Mouse (Mus musculus): ENCODE data around the gene Gm37240.

Gm37240 gene

GRCm38 (mm10) chr3:85251631-85252030, 635.7 kb downstream of the Gm37240 start:
- no peak for DNase-seq

GRCm38 (mm10) chr3:85246131-85246530, 641.2 kb downstream of the Gm37240 start:
- no peak for DNase-seq

DNA sequence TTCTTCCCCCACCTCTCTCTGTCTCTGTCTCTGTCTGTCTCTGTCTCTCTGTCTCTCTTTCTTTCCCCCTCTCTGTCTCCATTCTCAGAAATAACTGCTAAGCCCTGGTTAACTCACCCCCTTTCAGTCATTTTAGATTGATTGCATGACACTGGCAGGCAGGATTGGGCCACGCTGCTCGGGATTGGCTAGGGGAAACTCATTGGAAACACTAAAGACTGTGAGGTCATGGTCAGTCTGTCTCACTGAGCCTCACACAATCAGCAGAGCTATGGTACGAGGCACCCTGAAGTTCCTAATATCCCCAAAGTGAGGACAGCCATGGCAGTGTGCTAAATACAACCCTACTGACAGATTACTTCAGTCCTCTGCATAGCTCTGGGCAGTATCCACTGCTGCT, 650.8 kb downstream of the Gm37240 start:
- no peak for DNase-seq

GRCm38 (mm10) chr3:85232846-85233245, 654.5 kb downstream of the Gm37240 start:
- DNase-seq: no peak

GRCm38 (mm10) chr3:85222046-85222445, 665.3 kb downstream of the Gm37240 start:
- DNase-seq: no peak

DNA sequence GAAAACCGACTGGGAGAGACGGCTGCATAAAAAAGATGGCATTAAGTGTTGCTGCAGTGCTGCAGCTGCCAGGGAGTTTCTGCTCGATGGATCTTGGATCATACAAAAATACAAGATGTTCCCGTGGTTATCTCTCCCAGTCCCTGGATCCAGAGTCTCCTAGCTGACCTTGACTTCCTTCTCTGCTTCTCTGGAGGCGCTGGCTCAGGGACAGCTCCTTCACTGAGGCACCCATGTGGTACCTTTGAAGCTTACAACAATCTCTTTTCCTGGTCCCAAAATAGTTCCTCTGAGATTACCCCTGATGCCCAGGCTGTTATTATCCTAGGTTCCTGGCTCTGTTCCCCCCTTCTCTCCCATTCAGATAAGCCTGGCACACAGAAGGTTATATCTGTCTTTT, 672.4 kb downstream of the Gm37240 start:
- DNase-seq: no peak

DNA sequence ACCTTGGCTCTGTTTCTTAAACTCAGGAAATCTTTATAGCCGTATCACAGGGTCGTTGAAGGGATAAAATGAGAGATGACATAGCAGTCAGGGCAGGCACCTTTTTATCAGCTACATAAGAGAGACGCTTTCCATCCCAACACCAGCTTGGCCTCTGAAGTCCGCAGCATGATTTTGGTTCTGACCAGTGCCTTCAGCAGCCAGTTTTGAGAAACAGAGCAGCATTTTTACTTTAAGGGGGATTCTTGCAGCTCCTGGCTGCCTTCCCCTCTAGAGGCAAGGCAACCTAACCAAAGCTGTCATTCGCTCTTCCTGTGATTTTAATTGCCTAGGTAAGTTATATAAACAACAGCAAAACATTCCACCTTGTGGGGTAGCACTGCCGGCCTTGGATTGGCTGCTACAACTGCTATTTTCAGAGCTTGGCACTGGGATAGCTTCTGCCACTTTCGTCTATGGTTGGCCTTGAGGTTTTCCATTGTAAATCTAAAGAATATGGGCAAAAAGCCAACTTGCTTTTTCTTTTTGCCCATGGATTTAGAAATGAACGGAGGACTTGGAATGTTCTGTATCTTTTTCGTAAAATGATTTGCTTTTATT, 674.5 kb downstream of the Gm37240 start:
- no peak for DNase-seq

DNA sequence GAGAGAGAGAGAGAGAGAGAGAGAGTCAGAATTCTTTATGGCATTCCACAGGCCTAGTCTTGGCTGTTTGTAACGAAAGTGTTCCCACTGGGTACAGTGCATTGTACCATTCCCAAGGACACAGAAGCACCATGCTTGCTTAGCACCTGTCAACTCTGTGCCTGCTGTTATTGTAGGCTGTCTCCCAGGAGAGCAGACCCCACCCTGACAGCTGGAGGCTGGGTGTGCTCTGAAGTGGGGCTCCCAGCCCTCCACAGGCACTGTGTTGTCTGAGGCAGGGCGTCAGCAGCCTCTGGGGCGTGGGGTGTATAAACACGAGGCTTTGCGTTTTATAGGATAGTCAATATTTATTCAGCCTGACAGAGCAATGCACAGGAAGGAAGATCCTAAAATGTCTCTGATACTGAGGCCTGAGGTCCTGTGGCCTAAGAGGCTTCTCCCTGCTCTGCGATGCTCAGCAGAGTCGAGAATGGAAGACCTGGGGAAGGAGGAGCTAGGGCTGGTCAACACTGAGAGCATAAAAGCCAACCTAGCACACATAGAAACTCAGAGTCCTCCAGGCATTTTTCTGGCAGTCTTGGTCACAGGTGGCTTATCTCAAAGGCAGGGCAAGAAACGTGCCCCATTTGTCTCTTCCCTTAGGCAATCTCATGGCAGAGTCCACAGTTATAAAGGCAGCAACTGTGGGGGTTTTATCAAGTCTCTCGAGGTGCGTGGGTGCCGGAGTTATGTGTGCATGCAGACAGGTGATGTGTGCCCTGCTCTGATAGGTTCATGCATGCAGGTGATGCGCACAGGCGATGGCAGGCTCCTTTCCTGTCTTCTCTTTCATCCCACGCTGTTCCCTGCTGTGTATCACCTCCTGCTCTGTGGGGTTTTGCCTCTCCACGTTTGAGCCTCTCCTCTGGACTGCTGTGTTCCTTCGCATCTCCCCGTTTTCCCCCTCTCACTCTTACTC, 677.2 kb downstream of the Gm37240 start:
- DNase-seq: no peak

GRCm38 (mm10) chr3:85206475-85206874, 680.8 kb downstream of the Gm37240 start:
- no peak for DNase-seq

DNA sequence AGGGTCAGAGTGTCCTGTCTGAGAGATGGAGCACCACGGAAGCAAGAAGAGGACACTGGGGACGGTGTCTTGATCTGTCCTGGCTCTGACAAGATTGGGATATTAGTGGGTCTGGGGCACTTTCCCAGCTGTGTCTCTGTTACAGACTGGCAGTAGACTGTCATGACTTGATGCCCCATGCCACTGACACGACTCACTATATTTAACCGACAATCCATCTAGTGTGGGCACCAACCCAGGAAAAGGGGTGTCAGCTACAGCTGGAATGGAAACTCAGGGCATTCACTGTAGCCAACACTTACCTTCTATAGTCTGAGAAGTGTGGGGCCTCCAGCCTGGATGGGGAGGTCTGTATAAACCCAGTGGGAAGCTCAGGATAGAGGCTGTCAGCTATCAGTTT, 681.4 kb downstream of the Gm37240 start:
- no peak for DNase-seq

GRCm38 (mm10) chr3:85203659-85204058, 683.7 kb downstream of the Gm37240 start:
- DNase-seq: no peak

DNA sequence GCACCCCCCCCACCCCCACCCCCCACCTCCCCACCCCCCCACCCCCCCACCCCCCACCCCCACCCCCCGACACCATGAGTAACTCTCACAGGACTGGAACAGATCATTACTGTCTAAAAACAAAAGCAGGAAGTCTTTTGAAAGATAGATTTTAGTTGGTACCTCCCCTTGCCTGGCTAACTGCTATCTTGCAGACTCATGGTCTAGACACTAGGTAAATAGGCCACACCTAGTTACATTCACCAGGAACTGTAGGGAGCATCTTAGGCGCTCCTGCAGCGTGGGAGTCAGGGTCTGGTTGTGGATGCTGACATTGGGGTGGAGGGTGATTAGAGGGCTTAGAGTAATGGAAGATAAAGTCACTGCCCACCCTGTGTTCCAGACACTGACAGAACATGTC, 684.6 kb downstream of the Gm37240 start:
- DNase-seq: no peak

GRCm38 (mm10) chr3:85201785-85202184, 685.5 kb downstream of the Gm37240 start:
- no peak for DNase-seq

DNA sequence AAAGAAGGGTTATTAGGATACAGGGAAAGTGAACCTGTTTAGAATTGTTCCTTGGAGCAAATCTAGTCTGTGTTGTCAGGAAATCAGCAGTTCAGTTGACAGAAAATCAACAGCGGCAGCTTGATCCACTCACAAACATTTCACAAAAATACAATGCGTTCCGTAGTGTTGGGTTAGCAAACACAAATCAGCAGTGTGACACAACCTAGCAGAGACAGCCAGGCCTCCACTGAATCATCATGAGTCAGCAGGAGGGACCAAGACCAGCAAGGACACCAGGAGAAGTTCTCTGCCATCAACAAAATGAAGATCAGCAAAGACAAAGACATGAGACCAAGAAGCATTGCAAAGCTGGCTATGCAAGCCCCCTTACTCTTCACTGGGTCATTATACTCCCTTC, 688.8 kb downstream of the Gm37240 start:
- DNase-seq: no peak

- no peak for DNase-seq
Observed at GRCm38 (mm10) chr3:85197148-85197547, 690.2 kb downstream of the Gm37240 start.

DNA sequence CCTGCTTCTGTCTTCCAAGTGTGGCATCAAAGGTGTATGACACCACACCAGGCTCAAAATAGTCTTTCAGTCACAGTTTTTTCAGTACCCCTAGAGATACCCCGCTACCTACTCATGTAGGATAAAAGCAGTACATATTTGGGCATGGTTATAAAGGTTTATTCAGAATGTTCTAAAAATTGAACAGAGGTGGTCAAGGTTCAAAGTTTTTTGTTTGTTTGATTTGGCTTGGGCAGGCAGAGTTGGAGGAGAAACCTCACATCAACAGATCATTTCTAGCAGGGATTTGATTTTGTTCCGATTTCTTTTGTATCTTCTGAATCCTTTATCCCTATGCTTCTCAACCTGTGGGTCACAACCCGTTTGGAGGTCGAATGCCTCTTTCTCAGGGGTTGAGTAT, 690.7 kb downstream of the Gm37240 start:
- no peak for DNase-seq

DNA sequence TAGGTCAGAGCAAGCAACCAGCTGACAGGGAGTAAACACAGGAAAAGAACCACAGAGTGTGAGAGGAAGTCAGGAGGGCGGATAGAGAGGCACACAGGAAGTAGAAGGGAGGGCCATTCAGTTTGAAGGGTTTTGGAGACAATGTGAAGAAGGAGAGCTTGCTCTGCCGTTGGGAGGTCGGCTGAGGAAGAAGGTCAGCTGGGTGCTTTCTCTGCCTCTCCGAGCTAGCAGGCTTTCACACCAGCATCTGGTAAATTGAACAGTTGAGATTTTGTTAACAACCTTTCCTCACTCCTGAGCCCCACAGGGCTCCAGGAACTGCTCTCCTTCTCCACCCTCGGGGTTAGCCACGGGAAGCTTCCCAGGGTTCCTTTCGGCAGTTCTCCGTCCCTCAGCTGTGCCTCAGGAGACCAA, 692.2 kb downstream of the Gm37240 start:
- DNase-seq: peak; percentile 63 to 64

- DNase-seq: no peak
Observed at GRCm38 (mm10) chr3:85189791-85190190, 697.5 kb downstream of the Gm37240 start.

GRCm38 (mm10) chr3:85188364-85188763, 699.0 kb downstream of the Gm37240 start:
- no peak for DNase-seq

DNA sequence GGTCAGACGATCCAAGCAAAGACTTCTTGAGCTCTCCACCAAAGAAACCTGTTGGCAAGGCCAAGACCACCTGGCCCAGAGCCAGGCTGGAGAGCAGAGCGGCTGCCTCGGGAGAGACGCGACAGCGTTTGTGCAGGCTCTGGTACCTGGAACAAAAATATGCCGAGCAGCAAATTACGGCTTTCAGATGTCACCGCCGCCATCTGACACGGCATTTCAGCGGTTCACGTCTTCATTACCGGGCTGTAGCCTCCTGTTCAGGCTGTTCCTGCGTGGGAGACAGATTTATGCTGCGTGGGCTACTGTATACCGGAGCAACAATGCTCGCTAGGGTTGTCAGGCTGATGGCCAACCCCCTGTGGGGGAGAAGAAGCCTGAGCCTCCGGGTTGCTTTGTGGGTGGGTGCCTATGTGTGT, 700.6 kb downstream of the Gm37240 start:
- no peak for DNase-seq

- DNase-seq: no peak
Observed at GRCm38 (mm10) chr3:85185827-85186226, 701.5 kb downstream of the Gm37240 start.

GRCm38 (mm10) chr3:85184916-85185315, 702.4 kb downstream of the Gm37240 start:
- DNase-seq: no peak

GRCm38 (mm10) chr3:85184151-85184550, 703.2 kb downstream of the Gm37240 start:
- no peak for DNase-seq

- DNase-seq: no peak
Observed at GRCm38 (mm10) chr3:85176736-85177135, 710.6 kb downstream of the Gm37240 start.

Data from thymus, postnatal 36 days (tissue).